Mouse (Mus musculus): ENCODE data around the gene 4930402H24Rik. TPM values are rescaled to one million over a fixed set of nuclear protein-coding genes. Genes with fewer than 3 reads are reported as not detected.
"Not testable (repeated sequence)": the region's sequence is repeated elsewhere in the genome, so short reads cannot be mapped to it uniquely, and the experiment has no call there.

4930402H24Rik gene
- polyA plus RNA-seq, 1 experiment = 35.2 TPM

GRCm38 (mm10) chr2:130833699-130834098 lies 72.5 kb downstream of the 4930402H24Rik start:
- Histone ChIP-seq H3K27me3 (ENCODE audit: control insufficient read depth, insufficient read depth, low read length) (no peaks in the 10 kb centered on the region), H3K27ac (ENCODE audit: control insufficient read depth, insufficient read depth, low read length) (no peak overlapping the region), H3K36me3 (ENCODE audit: control insufficient read depth, insufficient read depth, low read length) (no peaks in the 10 kb centered on the region), H3K4me1 (replicated peaks; ENCODE audit: control insufficient read depth, insufficient read depth, low read length) (peaks cover under 1% of the 10 kb centered on the region; the same call in 1 of the 2 replicates), H3K4me3 (ENCODE audit: control insufficient read depth, insufficient read depth, low read length) (no peak overlapping the region)
- 90% methylated on average over 3 of the region's 3 CpGs for WGBS
- no peak for DNase-seq
- no peak for TF ChIP-seq CTCF (IDR thresholded peaks at IDR 0.05; ENCODE audit: borderline replicate concordance, control insufficient read depth, extremely low read depth, insufficient read depth, low read length, poor library complexity)
- no peak for TF ChIP-seq POLR2A (IDR thresholded peaks at IDR 0.05; ENCODE audit: control insufficient read depth, extremely low read depth, insufficient read depth, low read length, poor library complexity)

GRCm38 (mm10) chr2:130832582-130832981 lies 73.6 kb downstream of the 4930402H24Rik start:
- no peaks in the 10 kb centered on the region for H3K27me3 ChIP-seq (ENCODE audit: control insufficient read depth, insufficient read depth, low read length)
- H3K4me1 ChIP-seq (replicated peaks; ENCODE audit: control insufficient read depth, insufficient read depth, low read length) = no peaks in the 10 kb centered on the region
- DNase-seq = no peak
- WGBS = 47% methylated on average over 1 of the region's 1 CpGs
- no peak for TF ChIP-seq POLR2A (IDR thresholded peaks at IDR 0.05; ENCODE audit: control insufficient read depth, extremely low read depth, insufficient read depth, low read length, poor library complexity)
- TF ChIP-seq CTCF (IDR thresholded peaks at IDR 0.05; ENCODE audit: borderline replicate concordance, control insufficient read depth, extremely low read depth, insufficient read depth, low read length, poor library complexity) = no peak
- H3K4me3 ChIP-seq (ENCODE audit: control insufficient read depth, insufficient read depth, low read length) = no peak overlapping the region
- H3K36me3 ChIP-seq (ENCODE audit: control insufficient read depth, insufficient read depth, low read length) = no peaks in the 10 kb centered on the region
- no peak overlapping the region for H3K27ac ChIP-seq (ENCODE audit: control insufficient read depth, insufficient read depth, low read length)

GRCm38 (mm10) chr2:130832012-130832411 lies 74.2 kb downstream of the 4930402H24Rik start:
- no peak for DNase-seq
- Histone ChIP-seq H3K4me1 (replicated peaks; ENCODE audit: control insufficient read depth, insufficient read depth, low read length) (no peaks in the 10 kb centered on the region), H3K36me3 (ENCODE audit: control insufficient read depth, insufficient read depth, low read length) (no peaks in the 10 kb centered on the region), H3K4me3 (ENCODE audit: control insufficient read depth, insufficient read depth, low read length) (no peak overlapping the region), H3K27me3 (ENCODE audit: control insufficient read depth, insufficient read depth, low read length) (no peaks in the 10 kb centered on the region), H3K27ac (ENCODE audit: control insufficient read depth, insufficient read depth, low read length) (no peak overlapping the region)
- TF ChIP-seq POLR2A (IDR thresholded peaks at IDR 0.05; ENCODE audit: control insufficient read depth, extremely low read depth, insufficient read depth, low read length, poor library complexity) = no peak
- WGBS = 93% methylated on average over 2 of the region's 2 CpGs

- no peak for TF ChIP-seq CTCF (IDR thresholded peaks at IDR 0.05; ENCODE audit: borderline replicate concordance, control insufficient read depth, extremely low read depth, insufficient read depth, low read length, poor library complexity)
- no peak for TF ChIP-seq POLR2A (IDR thresholded peaks at IDR 0.05; ENCODE audit: control insufficient read depth, extremely low read depth, insufficient read depth, low read length, poor library complexity)
- no peaks in the 10 kb centered on the region for H3K27me3 ChIP-seq (ENCODE audit: control insufficient read depth, insufficient read depth, low read length)
- WGBS = 96% methylated on average over 3 of the region's 3 CpGs
- peak; percentile 15 for DNase-seq
- H3K27ac ChIP-seq (ENCODE audit: control insufficient read depth, insufficient read depth, low read length) = no peak overlapping the region
- H3K4me3 ChIP-seq (ENCODE audit: control insufficient read depth, insufficient read depth, low read length) = no peak overlapping the region
- H3K4me1 ChIP-seq (replicated peaks; ENCODE audit: control insufficient read depth, insufficient read depth, low read length) = no peaks in the 10 kb centered on the region
- H3K36me3 ChIP-seq (ENCODE audit: control insufficient read depth, insufficient read depth, low read length) = no peaks in the 10 kb centered on the region
Measured at GRCm38 (mm10) chr2:130830236-130830635, 76.0 kb downstream of the 4930402H24Rik start.

DNA sequence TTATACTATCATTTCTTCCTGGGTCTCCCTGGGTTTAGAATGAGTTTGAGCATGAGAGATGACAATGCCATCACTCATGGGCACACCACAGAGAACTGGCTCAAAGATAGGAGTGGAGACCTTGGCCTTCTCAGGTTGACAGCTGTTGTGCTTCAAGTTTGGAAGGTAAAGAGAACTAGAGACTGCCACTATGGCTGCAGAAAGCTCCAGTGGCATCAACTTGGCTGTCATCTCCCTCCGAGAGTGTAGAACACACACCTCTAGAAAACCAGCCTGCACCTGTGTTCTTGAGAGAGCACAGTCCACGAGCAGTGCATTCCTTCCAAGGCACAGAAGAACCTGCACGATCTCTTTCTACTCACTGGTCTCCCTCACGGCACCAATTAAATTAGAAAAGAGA lies 76.7 kb downstream of the 4930402H24Rik start:
- TF ChIP-seq POLR2A (IDR thresholded peaks at IDR 0.05; ENCODE audit: control insufficient read depth, extremely low read depth, insufficient read depth, low read length, poor library complexity) (no peak), CTCF (IDR thresholded peaks at IDR 0.05; ENCODE audit: borderline replicate concordance, control insufficient read depth, extremely low read depth, insufficient read depth, low read length, poor library complexity) (no peak)
- no peak overlapping the region for H3K27ac ChIP-seq (ENCODE audit: control insufficient read depth, insufficient read depth, low read length)
- 89% methylated on average over 4 of the region's 4 CpGs for WGBS
- no peak overlapping the region for H3K4me3 ChIP-seq (ENCODE audit: control insufficient read depth, insufficient read depth, low read length)
- H3K36me3 ChIP-seq (ENCODE audit: control insufficient read depth, insufficient read depth, low read length) = no peaks in the 10 kb centered on the region
- DNase-seq = no peak
- no peaks in the 10 kb centered on the region for H3K27me3 ChIP-seq (ENCODE audit: control insufficient read depth, insufficient read depth, low read length)
- H3K4me1 ChIP-seq (replicated peaks; ENCODE audit: control insufficient read depth, insufficient read depth, low read length) = no peaks in the 10 kb centered on the region

- no peak for DNase-seq
- Histone ChIP-seq H3K4me3 (ENCODE audit: control insufficient read depth, insufficient read depth, low read length) (no peak overlapping the region), H3K36me3 (ENCODE audit: control insufficient read depth, insufficient read depth, low read length) (no peaks in the 10 kb centered on the region), H3K4me1 (replicated peaks; ENCODE audit: control insufficient read depth, insufficient read depth, low read length) (no peaks in the 10 kb centered on the region), H3K27me3 (ENCODE audit: control insufficient read depth, insufficient read depth, low read length) (no peaks in the 10 kb centered on the region), H3K27ac (ENCODE audit: control insufficient read depth, insufficient read depth, low read length) (no peak overlapping the region)
- WGBS = 97% methylated on average over 1 of the region's 1 CpGs
- TF ChIP-seq CTCF (IDR thresholded peaks at IDR 0.05; ENCODE audit: borderline replicate concordance, control insufficient read depth, extremely low read depth, insufficient read depth, low read length, poor library complexity) (no peak), POLR2A (IDR thresholded peaks at IDR 0.05; ENCODE audit: control insufficient read depth, extremely low read depth, insufficient read depth, low read length, poor library complexity) (no peak)
Measured at GRCm38 (mm10) chr2:130828668-130829067, 77.5 kb downstream of the 4930402H24Rik start.

- H3K36me3 ChIP-seq (ENCODE audit: control insufficient read depth, insufficient read depth, low read length); H3K4me1 ChIP-seq (replicated peaks; ENCODE audit: control insufficient read depth, insufficient read depth, low read length); H3K27ac ChIP-seq (ENCODE audit: control insufficient read depth, insufficient read depth, low read length); DNase-seq; H3K27me3 ChIP-seq (ENCODE audit: control insufficient read depth, insufficient read depth, low read length); H3K4me3 ChIP-seq (ENCODE audit: control insufficient read depth, insufficient read depth, low read length): not testable (repeated sequence)
- WGBS = 94% methylated on average over 3 of the region's 3 CpGs
Measured at GRCm38 (mm10) chr2:130828066-130828465, 78.1 kb downstream of the 4930402H24Rik start.
